Mouse (Mus musculus): Measurements from ENCODE around the gene Klhdc4.

Gene Klhdc4

DNA sequence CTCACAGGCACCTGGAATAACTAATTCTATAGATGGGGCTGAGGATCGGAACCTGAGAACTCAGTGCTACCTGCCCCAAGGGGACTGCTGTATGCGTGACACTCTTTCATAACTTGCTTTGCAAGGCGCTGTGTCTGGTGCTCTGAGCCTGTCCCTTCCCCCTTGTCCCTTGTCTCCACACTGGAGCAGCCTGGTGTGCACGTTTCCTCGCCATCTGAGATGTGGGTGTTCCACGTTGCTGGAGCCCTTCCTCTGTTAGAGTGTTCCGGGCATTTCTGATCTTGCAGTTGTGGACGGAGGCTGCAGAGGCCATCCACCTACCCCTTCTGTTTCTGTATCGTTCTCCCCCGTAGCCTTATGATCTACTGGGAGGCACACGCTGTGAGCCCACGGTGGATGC is 70.9 kb downstream of the Klhdc4 start:
- peak in 1 of 2 experiments; percentile 66 for DNase-seq (ENCODE audit: low spot score in 2 of 2)

DNA sequence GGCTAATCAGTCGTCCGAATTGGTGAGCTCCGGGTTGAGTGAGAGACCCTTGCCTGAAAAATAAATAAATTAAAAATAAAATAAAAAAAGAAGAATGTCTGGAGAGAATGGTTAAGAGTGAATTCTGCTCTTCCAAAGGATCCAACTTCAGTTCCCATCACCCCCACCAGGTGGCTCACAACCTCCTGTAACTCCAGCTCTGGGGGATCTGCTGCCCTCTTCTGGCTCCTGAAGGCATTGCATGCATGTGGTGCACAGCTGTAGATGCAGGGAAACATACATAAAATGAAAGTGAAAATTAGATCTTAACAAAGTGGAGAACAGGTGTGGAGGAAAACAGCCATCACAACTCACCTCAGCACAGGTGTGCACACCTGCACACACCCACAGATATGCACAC is 78.0 kb downstream of the Klhdc4 start:
- DNase-seq (ENCODE audit: low spot score in 2 of 2), result peak in 1 of 2 experiments; percentile 67

- DNase-seq (ENCODE audit: low spot score in 2 of 2), result no peak
Observed at GRCm38 (mm10) chr8:121750512-121750911, 78.9 kb downstream of the Klhdc4 start.

- DNase-seq (ENCODE audit: low spot score in 2 of 2), result no peak
Observed at GRCm38 (mm10) chr8:121749501-121749900, 79.9 kb downstream of the Klhdc4 start.

Data from frontal cortex, postnatal 36 days (tissue).